Mouse (Mus musculus): ENCODE results near the gene Prl2a1.
"Not testable (repeated sequence)": the region's sequence is repeated elsewhere in the genome, so short reads cannot be mapped to it uniquely, and the experiment has no call there.

Gene Prl2a1

GRCm38 (mm10) chr13:27801354-27801753, at the start of gene Prl2a1:
Prl2a1 (plus strand) TSS chr13:27801654.
- no peak for DNase-seq

GRCm38 (mm10) chr13:27780704-27781103, 20.8 kb upstream of the Prl2a1 start, which contains the start of gene Prl7c1:
Prl7c1 (minus strand) TSS chr13:27780804.
- DNase-seq: not testable (repeated sequence)

GRCm38 (mm10) chr13:27799303-27799702, 2.2 kb upstream of the Prl2a1 start:
- DNase-seq: no peak

- DNase-seq: no peak
These were observed 1.3 kb downstream of the Prl2a1 start for GRCm38 (mm10) chr13:27802765-27803164.

- DNase-seq: no peak
These were observed 47.6 kb downstream of the Prl2a1 start, which contains the start of gene Prl2c1 for GRCm38 (mm10) chr13:27849042-27849441. Prl2c1 (plus strand) TSS chr13:27849342.

Data from lung, adult 18-20 months (tissue).